20 mouse cellular contexts compared by ENCODE assay signal in genomic region chr2:37486408-37486807, GRCm38 (mm10).
"Had no signal": no experiment of that assay in that cellular context is flagged by ENCODE, and none has a peak within 500 bp of the region (broad histone marks: within the 10 kb centered on the region; RNA-seq: fewer than 3 reads in every experiment).

No protein-coding gene starts in this region.

- H3K4me2 ChIP-seq: limb, embryonic 13.5 days; lung, embryonic 14.5 days; midbrain, embryonic 11.5 days; neural tube, embryonic 12.5 days; neural tube, embryonic 15.5 days had no signal

- DNase-seq: kidney, adult 18-20 months; kidney, adult 9 months; kidney, postnatal 14 days; lung, embryonic 14.5 days; midbrain, embryonic 14.5 days; retina, postnatal 1 day; right cerebral cortex, postnatal 25 days; thymus, adult 18-20 months; thymus, postnatal 36 days had no signal

- H3K9ac ChIP-seq: limb, embryonic 13.5 days; lung, embryonic 14.5 days; neural tube, embryonic 12.5 days; neural tube, embryonic 15.5 days had no signal

- H3K4me3 ChIP-seq: limb, embryonic 10.5 days; limb, embryonic 13.5 days; megakaryocyte, embryonic 14.5 days; neural tube, embryonic 12.5 days; neural tube, embryonic 15.5 days had no signal

- ATAC-seq: hindbrain, postnatal 0 days; inflammation-experienced regulatory T-cells, adult 6 months; intestine, embryonic 16.5 days; lung, postnatal 0 days had no signal

- H3K4me1 ChIP-seq: limb, embryonic 10.5 days; limb, embryonic 13.5 days; megakaryocyte, embryonic 14.5 days; neural tube, embryonic 12.5 days; neural tube, embryonic 15.5 days had no signal

- H3K27ac ChIP-seq: hindbrain, postnatal 0 days; limb, embryonic 10.5 days; limb, embryonic 13.5 days; macrophage; neural tube, embryonic 12.5 days; neural tube, embryonic 15.5 days had no signal

- H3K27me3 ChIP-seq: limb, embryonic 13.5 days; megakaryocyte, embryonic 14.5 days; neural tube, embryonic 12.5 days; neural tube, embryonic 15.5 days had no signal

- H3K9me3 ChIP-seq: limb, embryonic 10.5 days; limb, embryonic 13.5 days; megakaryocyte, embryonic 14.5 days; neural tube, embryonic 12.5 days; neural tube, embryonic 15.5 days had no signal
